Comparison of ENCODE assay signal across 16 mouse cellular contexts in genomic region chr10:107941188-107941900, GRCm38 (mm10). TPM values are rescaled to one million over a fixed set of nuclear protein-coding genes. Genes with fewer than 3 reads are reported as not detected.
A peak's percentile ranks its signal among the peaks of the same experiment; 100 is the strongest.
DNase-seq lines count a peak whose midpoint lies in the region; ATAC-seq lines count a peak whose summit lies in the region.
"Had no signal": no experiment of that assay in that cellular context is flagged by ENCODE, and none has a peak within 500 bp of the region (broad histone marks: within the 10 kb centered on the region; RNA-seq: fewer than 3 reads in every experiment).

No protein-coding gene starts in this region.

- ATAC-seq in kidney, embryonic 16.5 days (ENCODE audit: low FRiP score, low TSS enrichment) = peak; percentile 63; the same call in 1 of the 2 replicates
- ATAC-seq in inflammation-experienced regulatory T-cells, adult 6 months = peak; percentile 96
- ATAC-seq: forebrain, embryonic 14.5 days; hindbrain, postnatal 0 days had no signal

- no peaks in the 10 kb centered on the region for H3K4me1 ChIP-seq in kidney, embryonic 16.5 days (ENCODE audit: insufficient read depth, low read length)
- H3K4me1 ChIP-seq: embryonic facial prominence, embryonic 10.5 days; liver, embryonic 13.5 days; neural tube, embryonic 12.5 days had no signal

- H3K9me3 ChIP-seq in kidney, embryonic 16.5 days (ENCODE audit: low read length) = no peaks in the 10 kb centered on the region
- H3K9me3 ChIP-seq: embryonic facial prominence, embryonic 10.5 days; liver, embryonic 13.5 days; neural tube, embryonic 12.5 days had no signal

- H3K27me3 ChIP-seq in kidney, embryonic 16.5 days (ENCODE audit: insufficient read depth, low read length) = no peaks in the 10 kb centered on the region
- H3K27me3 ChIP-seq: liver, embryonic 13.5 days; neural tube, embryonic 12.5 days had no signal

- H3K27ac ChIP-seq in kidney, embryonic 16.5 days (ENCODE audit: low read length) = no peak overlapping the region
- H3K27ac ChIP-seq: embryonic facial prominence, embryonic 10.5 days; hindbrain, postnatal 0 days; liver, embryonic 13.5 days; neural tube, embryonic 12.5 days had no signal

- no peak overlapping the region for H3K4me3 ChIP-seq in kidney, embryonic 16.5 days (ENCODE audit: low read length)
- H3K4me3 ChIP-seq: embryonic facial prominence, embryonic 10.5 days; liver, embryonic 13.5 days; neural tube, embryonic 12.5 days had no signal

- no peak overlapping the region for H3K9ac ChIP-seq in kidney, embryonic 16.5 days (replicated peaks; ENCODE audit: low read length)
- H3K9ac ChIP-seq: liver, embryonic 13.5 days; neural tube, embryonic 12.5 days had no signal

- H3K36me3 ChIP-seq in kidney, embryonic 16.5 days (ENCODE audit: insufficient read depth, low read length) = no peaks in the 10 kb centered on the region
- H3K36me3 ChIP-seq: embryonic facial prominence, embryonic 10.5 days; liver, embryonic 13.5 days; neural tube, embryonic 12.5 days had no signal

- no peak overlapping the region for H3K4me2 ChIP-seq in kidney, embryonic 16.5 days (replicated peaks; ENCODE audit: low read depth, low read length)
- H3K4me2 ChIP-seq: liver, embryonic 13.5 days; neural tube, embryonic 12.5 days had no signal

- no peak for DNase-seq in kidney, postnatal 10 days
- peak; percentile 65 for DNase-seq in CD4-positive, CD25-positive, alpha-beta regulatory T cell, adult 2 months (ENCODE audit: low read depth, low spot score)
- DNase-seq in naive thymus-derived CD4-positive, alpha-beta T cell, adult 2 months (ENCODE audit: low read depth) = peak; percentile 5
- DNase-seq in cerebellum, postnatal 25 days = no peak
- no peak for DNase-seq in spleen, postnatal 36 days (ENCODE audit: low spot score in 2 of 2)
- DNase-seq: B cell, adult 2 months; cerebellum, postnatal 14 days; left cerebral cortex, postnatal 4 days; liver, embryonic 13.5 days; thymus, postnatal 36 days had no signal

- WGBS in kidney, embryonic 16.5 days = 78% methylated on average over 4 of the region's 4 CpGs

RNA-seq across cellular contexts. Expression of gene Otogl, which starts 29.4 kb away (rescaled TPM):
- polyA plus RNA-seq in kidney, embryonic 16.5 days (2015; fragmentation: Nextera tagmentation; extraction: Ambion mirVana) = 0.06 TPM in 2 replicates
- not detected for polyA plus RNA-seq in inflammation-experienced regulatory T-cells, adult 6 months (2017; shearing (Covaris generic))

Comparison
In these comparisons a context has a peak if more than half of its experiments do, and no peak if none do; other contexts are left out.
1. DNase-seq: peak in CD4-positive, CD25-positive, alpha-beta regulatory T cell, adult 2 months (single experiment) and naive thymus-derived CD4-positive, alpha-beta T cell, adult 2 months (single experiment); none in kidney, postnatal 10 days (single experiment), cerebellum, postnatal 25 days (0 of 2) and spleen, postnatal 36 days (0 of 2).